Mouse (Mus musculus): ENCODE measurements at regions not wholly inside any gene's neighbourhood (a gene's known extent, or its start where the extent isn't known, plus 50 kb on each side); places are given as distances from the start of the nearest gene placed in this dataset.
A peak's percentile ranks its signal among the peaks of the same experiment; 100 is the strongest.

DNA sequence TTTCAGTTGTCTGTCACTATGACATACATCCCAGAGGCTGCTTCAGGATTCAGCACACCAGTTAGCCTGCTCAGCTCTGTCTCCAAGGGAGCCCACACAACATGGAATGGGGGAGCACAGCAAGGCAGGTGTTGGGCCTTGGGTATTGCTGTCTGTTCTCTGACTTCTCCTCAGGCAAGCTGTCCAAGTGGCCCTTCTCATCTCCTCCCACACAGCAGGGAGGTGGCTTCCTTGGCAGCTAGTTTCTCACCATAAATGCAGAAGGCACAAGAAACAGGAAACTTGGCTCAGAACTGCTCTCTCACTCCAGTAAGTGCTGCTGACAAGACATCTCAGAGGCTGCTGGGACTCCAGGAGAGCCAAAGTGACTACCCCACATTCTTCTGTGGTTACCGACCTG lies 64.6 kb downstream of the Htr5a start:
- TF ChIP-seq POLR2A (IDR thresholded peaks at IDR 0.05; ENCODE audit: borderline replicate concordance, extremely low read depth, insufficient read depth, insufficient read length, poor library complexity, severe bottlenecking) (no peak), CTCF (IDR thresholded peaks at IDR 0.05; ENCODE audit: borderline replicate concordance, extremely low read depth, insufficient read depth, insufficient read length) (no peak)
- no peak for DNase-seq (ENCODE audit: low read depth)

DNA sequence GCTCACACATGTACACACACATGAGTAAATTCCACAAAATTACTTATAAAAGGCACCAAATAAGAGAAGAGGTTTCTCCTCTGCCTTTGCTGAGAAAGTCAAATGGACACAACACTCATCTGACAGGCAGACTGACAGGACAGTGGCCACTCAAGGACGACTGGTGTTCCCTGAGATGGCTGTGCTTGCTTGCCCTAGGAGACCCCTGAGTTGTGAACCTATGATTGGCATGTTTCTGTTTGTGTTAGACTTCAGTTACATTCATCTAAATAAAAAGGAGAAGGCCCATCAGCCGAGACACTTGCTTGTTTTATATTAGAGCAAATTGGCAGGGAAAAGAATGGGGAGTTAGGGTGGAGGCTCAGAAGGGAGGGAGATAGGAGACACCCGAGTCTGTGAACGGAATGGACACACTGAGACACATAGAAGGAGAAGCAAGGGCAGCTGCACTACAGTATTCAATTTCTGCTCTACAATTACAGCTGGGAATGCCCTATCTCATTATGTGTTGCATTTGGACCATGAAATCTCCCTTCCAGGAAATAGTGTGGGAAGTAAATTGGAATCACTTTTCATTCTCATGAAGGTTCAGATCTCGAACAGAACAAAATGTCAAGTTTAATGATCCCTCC lies 66.5 kb downstream of the Htr5a start:
- DNase-seq (ENCODE audit: low read depth): peak; percentile 17
- TF ChIP-seq POLR2A (IDR thresholded peaks at IDR 0.05; ENCODE audit: borderline replicate concordance, extremely low read depth, insufficient read depth, insufficient read length, poor library complexity, severe bottlenecking) (no peak), CTCF (IDR thresholded peaks at IDR 0.05; ENCODE audit: borderline replicate concordance, extremely low read depth, insufficient read depth, insufficient read length) (no peak)

Data from brain, embryonic 14.5 days (tissue).